Mouse (Mus musculus): ENCODE measurements around the gene Slc25a24. TPM values are rescaled to one million over a fixed set of nuclear protein-coding genes. Genes with fewer than 3 reads are reported as not detected.

Gene Slc25a24
- polyA plus RNA-seq, 1 experiment from 2014 or later = 35.5 TPM

GRCm38 (mm10) chr3:109174394-109174793 lies 51.4 kb downstream of the Slc25a24 start:
- H3K27me3 ChIP-seq (replicated peaks) = no peaks in the 10 kb centered on the region
- no peak for ATAC-seq (ENCODE audit: insufficient read depth, low FRiP score, low read depth)
- no peaks in the 10 kb centered on the region for H3K9me3 ChIP-seq
- no peak overlapping the region for H3K9ac ChIP-seq
- H3K36me3 ChIP-seq = no peaks in the 10 kb centered on the region
- H3K4me2 ChIP-seq = no peak overlapping the region
- WGBS = 67% methylated on average over 5 of the region's 5 CpGs
- no peaks in the 10 kb centered on the region for H3K4me1 ChIP-seq
- H3K4me3 ChIP-seq (replicated peaks) = no peak overlapping the region
- no peak overlapping the region for H3K27ac ChIP-seq

DNA sequence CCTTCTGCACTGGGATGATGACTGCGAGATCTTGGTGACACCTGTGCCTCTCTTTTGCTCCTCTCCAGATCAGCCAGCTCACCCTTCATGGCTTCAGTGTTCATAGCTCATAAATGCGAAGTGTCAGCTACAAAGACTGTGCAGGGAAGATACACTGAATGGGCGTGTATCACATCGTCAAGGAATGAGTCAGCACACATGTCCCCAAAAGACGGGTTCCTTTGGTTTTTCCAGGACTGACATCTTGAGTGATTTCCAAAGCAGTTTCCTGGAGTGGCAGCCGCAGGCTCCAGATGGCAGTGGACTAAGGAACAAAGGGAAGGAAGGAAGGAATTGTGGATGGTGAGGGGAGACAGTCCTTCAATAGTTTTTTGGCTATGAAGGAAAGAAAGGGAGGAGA lies 55.8 kb downstream of the Slc25a24 start:
- no peaks in the 10 kb centered on the region for H3K4me1 ChIP-seq
- WGBS = 54% methylated on average over 6 of the region's 6 CpGs
- no peaks in the 10 kb centered on the region for H3K9me3 ChIP-seq
- ATAC-seq (ENCODE audit: insufficient read depth, low FRiP score, low read depth) = no peak
- no peak overlapping the region for H3K27ac ChIP-seq
- H3K4me2 ChIP-seq = no peak overlapping the region
- H3K27me3 ChIP-seq (replicated peaks) = no peaks in the 10 kb centered on the region
- H3K4me3 ChIP-seq (replicated peaks) = no peak overlapping the region
- H3K9ac ChIP-seq = no peak overlapping the region
- no peaks in the 10 kb centered on the region for H3K36me3 ChIP-seq

DNA sequence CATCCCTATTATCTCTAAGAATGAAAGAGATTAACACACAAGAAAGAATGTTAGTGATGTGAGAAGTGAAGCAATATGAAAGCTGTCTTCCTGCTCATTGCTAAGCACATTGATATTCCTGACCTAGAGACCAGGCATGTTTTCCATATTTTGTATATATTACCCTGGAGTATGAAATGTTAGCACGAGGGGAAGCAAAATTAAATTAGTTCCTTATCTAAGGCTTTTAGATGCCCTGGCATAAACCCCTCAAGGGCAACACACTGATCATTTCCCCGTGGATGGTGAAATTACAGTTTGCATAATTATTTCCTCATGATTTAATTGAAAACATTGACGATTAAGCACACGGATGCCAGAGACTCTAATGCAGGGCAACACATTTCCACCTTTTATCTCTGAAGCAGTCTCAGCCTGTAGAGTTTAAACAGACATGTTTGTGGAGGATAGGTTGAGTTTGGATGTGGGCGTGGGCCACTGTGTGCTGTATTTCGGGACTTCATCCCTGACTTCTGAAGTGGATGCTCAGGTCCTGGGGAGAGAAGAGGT lies 56.7 kb downstream of the Slc25a24 start:
- Histone ChIP-seq H3K4me2 (no peak overlapping the region), H3K27ac (no peak overlapping the region), H3K4me1 (no peaks in the 10 kb centered on the region), H3K4me3 (replicated peaks) (no peak overlapping the region), H3K9me3 (no peaks in the 10 kb centered on the region), H3K27me3 (replicated peaks) (no peaks in the 10 kb centered on the region), H3K9ac (no peak overlapping the region), H3K36me3 (no peaks in the 10 kb centered on the region)
- ATAC-seq (ENCODE audit: insufficient read depth, low FRiP score, low read depth) = no peak
- 65% methylated on average over 6 of the region's 6 CpGs for WGBS

DNA sequence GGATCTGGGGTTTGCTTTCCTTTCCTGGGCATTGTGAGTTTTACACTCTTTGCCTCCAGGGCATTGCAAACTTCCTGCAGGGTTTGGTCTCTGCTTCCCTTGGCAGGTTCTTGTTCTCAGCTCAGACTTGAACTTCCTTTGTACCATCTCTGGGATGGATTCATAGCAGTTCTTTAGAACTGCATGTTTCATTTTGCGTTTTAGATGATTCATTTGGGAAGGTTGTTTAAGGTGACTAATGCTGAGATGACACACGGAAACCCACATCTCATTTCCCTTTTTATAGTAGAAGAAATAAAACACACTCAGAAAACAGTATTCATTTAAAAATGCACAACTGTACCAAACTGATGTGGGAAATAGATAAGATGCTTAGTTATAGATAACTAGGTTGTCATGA lies 73.2 kb downstream of the Slc25a24 start:
- no peaks in the 10 kb centered on the region for H3K4me1 ChIP-seq
- H3K27ac ChIP-seq = no peak overlapping the region
- ATAC-seq (ENCODE audit: insufficient read depth, low FRiP score, low read depth) = no peak
- H3K9me3 ChIP-seq = no peaks in the 10 kb centered on the region
- H3K4me3 ChIP-seq (replicated peaks) = no peak overlapping the region
- no peaks in the 10 kb centered on the region for H3K36me3 ChIP-seq
- no peak overlapping the region for H3K9ac ChIP-seq
- 80% methylated on average over 2 of the region's 2 CpGs for WGBS
- H3K4me2 ChIP-seq = no peak overlapping the region
- H3K27me3 ChIP-seq (replicated peaks) = no peaks in the 10 kb centered on the region

DNA sequence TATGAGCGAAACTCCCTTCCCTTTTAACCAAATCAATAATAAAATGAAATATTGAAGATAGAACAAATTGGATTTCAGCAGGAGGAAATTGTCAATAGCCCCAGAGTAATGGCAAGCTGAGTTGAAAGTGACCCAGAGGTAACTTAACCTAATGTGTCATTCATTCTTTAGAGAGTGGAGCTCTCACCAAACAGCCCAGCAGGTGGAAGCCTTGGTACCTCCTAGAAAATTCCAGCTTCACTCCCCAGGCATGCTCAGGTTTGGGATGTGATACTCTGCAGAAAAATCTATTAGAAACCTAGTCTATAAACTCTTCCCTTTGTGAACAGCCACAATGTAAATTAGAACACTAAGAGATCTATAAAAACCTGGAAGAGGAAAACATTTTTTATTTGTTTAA lies 76.3 kb downstream of the Slc25a24 start:
- WGBS = 87% methylated on average over 1 of the region's 1 CpGs
- Histone ChIP-seq H3K27ac (no peak overlapping the region), H3K9ac (no peak overlapping the region), H3K27me3 (replicated peaks) (no peaks in the 10 kb centered on the region), H3K36me3 (no peaks in the 10 kb centered on the region), H3K4me2 (no peak overlapping the region), H3K9me3 (no peaks in the 10 kb centered on the region), H3K4me3 (replicated peaks) (no peak overlapping the region), H3K4me1 (no peaks in the 10 kb centered on the region)
- no peak for ATAC-seq (ENCODE audit: insufficient read depth, low FRiP score, low read depth)

DNA sequence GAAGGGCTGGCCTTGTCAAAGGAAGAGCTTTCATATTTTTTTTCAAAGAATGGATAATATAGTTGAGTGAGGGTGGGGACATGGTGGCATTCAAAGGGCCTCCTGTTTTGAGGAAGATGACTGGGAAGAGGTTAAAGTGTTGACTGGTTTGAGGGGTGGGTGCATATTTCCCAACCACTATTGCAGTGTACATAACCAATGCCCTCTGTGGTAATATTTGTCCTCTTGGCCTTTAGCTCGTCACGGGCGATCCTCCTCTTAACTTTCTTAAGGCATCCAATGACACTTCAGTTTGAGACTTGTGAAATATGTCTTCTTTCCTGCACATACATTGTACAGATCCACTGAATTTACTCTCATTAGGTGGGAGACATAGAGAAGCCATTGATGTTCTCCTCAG lies 89.4 kb downstream of the Slc25a24 start:
- no peaks in the 10 kb centered on the region for H3K4me1 ChIP-seq
- H3K27me3 ChIP-seq (replicated peaks) = no peaks in the 10 kb centered on the region
- H3K9ac ChIP-seq = no peak overlapping the region
- no peak overlapping the region for H3K4me2 ChIP-seq
- ATAC-seq (ENCODE audit: insufficient read depth, low FRiP score, low read depth) = no peak
- no peaks in the 10 kb centered on the region for H3K9me3 ChIP-seq
- WGBS = 76% methylated on average over 3 of the region's 3 CpGs
- H3K36me3 ChIP-seq = no peaks in the 10 kb centered on the region
- no peak overlapping the region for H3K27ac ChIP-seq
- H3K4me3 ChIP-seq (replicated peaks) = no peak overlapping the region

DNA sequence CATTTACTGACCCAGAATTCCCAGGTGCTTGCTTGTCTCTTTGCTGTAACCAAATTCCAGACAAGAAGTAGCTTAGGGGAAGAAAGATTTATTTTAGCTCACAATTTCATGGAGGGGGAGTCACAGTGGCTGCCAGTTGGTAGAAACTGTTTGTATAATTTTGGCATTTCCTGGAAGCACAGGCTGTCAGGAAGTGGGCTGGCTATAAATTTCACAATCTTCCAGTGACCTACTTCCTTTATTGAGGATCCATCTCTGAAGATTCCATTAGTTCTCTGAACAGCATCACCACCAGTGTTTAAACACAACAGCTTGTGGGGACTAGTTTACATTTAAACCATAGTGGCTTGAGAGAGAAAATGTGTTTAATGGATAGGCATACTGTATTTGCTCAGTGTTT lies 93.4 kb downstream of the Slc25a24 start:
- Histone ChIP-seq H3K4me3 (replicated peaks) (no peak overlapping the region), H3K4me1 (no peaks in the 10 kb centered on the region), H3K9me3 (no peaks in the 10 kb centered on the region), H3K4me2 (no peak overlapping the region), H3K27me3 (replicated peaks) (no peaks in the 10 kb centered on the region), H3K36me3 (no peaks in the 10 kb centered on the region), H3K27ac (no peak overlapping the region), H3K9ac (no peak overlapping the region)
- ATAC-seq (ENCODE audit: insufficient read depth, low FRiP score, low read depth) = no peak

Other genes starting within 250 kb of the Slc25a24 start
- 0.08 and 0.14 TPM in 2 replicates for gene Fndc7, start 233.1 kb upstream of the Slc25a24 start, polyA plus RNA-seq (2015; fragmentation: Nextera tagmentation; extraction: Ambion mirVana)
- 84.5 and 88.8 TPM in 2 replicates for gene Prpf38b, start 211.4 kb upstream of the Slc25a24 start, polyA plus RNA-seq (2015; fragmentation: Nextera tagmentation; extraction: Ambion mirVana)
- gene Henmt1, start 183.3 kb upstream of the Slc25a24 start, polyA plus RNA-seq (2015; fragmentation: Nextera tagmentation; extraction: Ambion mirVana) = 0.41 and 0.44 TPM in 2 replicates
- gene Gm9857, start 182.7 kb upstream of the Slc25a24 start, polyA plus RNA-seq (2015; fragmentation: Nextera tagmentation; extraction: Ambion mirVana) = 0.54 TPM in 1 of 2 replicates, not detected in the other
- 15.6 and 16.5 TPM in 2 replicates for gene Fam102b, start 95.5 kb upstream of the Slc25a24 start, polyA plus RNA-seq (2015; fragmentation: Nextera tagmentation; extraction: Ambion mirVana)
- not detected in 2 replicates for gene Slc25a54, start 42.7 kb upstream of the Slc25a24 start, polyA plus RNA-seq (2015; fragmentation: Nextera tagmentation; extraction: Ambion mirVana)
- 14.9 and 17.5 TPM in 2 replicates for gene Vav3, start 217.5 kb downstream of the Slc25a24 start, polyA plus RNA-seq (2015; fragmentation: Nextera tagmentation; extraction: Ambion mirVana)